Mouse (Mus musculus): ENCODE measurements around the gene Ywhah.

DNA sequence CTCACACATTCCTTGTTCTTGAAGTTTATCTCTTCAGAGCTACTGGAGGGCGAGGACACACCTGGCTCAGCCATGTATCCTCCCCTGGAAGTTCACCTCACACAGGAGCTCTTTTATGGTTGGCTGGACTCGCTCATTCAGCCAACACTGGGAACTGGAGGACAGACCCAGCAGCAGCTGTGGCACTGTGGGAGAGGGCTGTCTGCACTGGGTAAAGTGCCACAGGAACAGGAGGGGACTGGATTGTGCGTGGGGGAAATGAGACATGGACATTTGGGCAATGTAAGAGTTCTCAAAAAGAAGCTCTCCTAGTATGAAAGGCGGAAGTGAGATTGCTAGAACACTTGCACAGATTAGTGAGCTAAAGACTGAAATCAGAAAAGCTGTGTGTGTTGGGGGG lies 22.9 kb upstream of the Ywhah start:
- TF ChIP-seq POLR2A (IDR thresholded peaks at IDR 0.05; ENCODE audit: extremely low read depth, insufficient read depth, low read length): no peak
- no peak for TF ChIP-seq CTCF (IDR thresholded peaks at IDR 0.05; ENCODE audit: low read depth, low read length)

Data from liver, adult 2 months (tissue).